Mouse (Mus musculus) hindbrain, embryonic 11.5 days (tissue): ENCODE measurements at regions not wholly inside any gene's neighbourhood (a gene's known extent, or its start where the extent isn't known, plus 50 kb on each side); places are given as distances from the start of the nearest gene placed in this dataset.

Experiments used
- ATAC-seq: fragments of 200-750 bp; cut with Nextera tagmentation; 2 replicates; pipeline ENCODE4 v1.8.0; 2017; ENCODE audit warnings: mild to moderate bottlenecking, moderate TSS enrichment, moderate library complexity; ENCODE audit not compliant: low FRiP score
- DNase-seq: peaks from one replicate; pipeline ENCODE4 v3.0.0-alpha.2; 2015; ENCODE audit warnings: low spot score
- H3K27ac ChIP-seq: fragments of 300-500 bp; sonication (generic); 2 replicates; pipeline ENCODE4 v1.5.1; 2014; ENCODE audit warnings: mild to moderate bottlenecking, low read depth, low read length
- H3K27me3 ChIP-seq: fragments of 300-500 bp; sonication (generic); 2 replicates; pipeline ENCODE4 v1.6.1; 2014; ENCODE audit warnings: mild to moderate bottlenecking, low read length, moderate library complexity, mixed read lengths; ENCODE audit not compliant: control insufficient read depth, insufficient read depth
- H3K36me3 ChIP-seq: fragments of 300-500 bp; sonication (generic); 2 replicates; pipeline ENCODE4 v1.6.1; 2014; ENCODE audit warnings: mild to moderate bottlenecking, low read length, moderate library complexity, mixed read lengths; ENCODE audit not compliant: control insufficient read depth, insufficient read depth
- H3K4me1 ChIP-seq: fragments of 300-500 bp; sonication (generic); replicated peaks from 2 replicates; pipeline ENCODE4 v1.6.1; 2014; ENCODE audit warnings: low read length, mixed read lengths; ENCODE audit not compliant: control insufficient read depth, insufficient read depth
- H3K4me2 ChIP-seq: fragments of 300-500 bp; sonication (generic); replicated peaks from 2 replicates; pipeline ENCODE4 v1.6.1; 2014; ENCODE audit warnings: mild to moderate bottlenecking, low read depth, low read length
- H3K4me3 ChIP-seq: fragments of 300-500 bp; sonication (generic); 2 replicates; pipeline ENCODE4 v1.5.1; 2014; ENCODE audit warnings: low read depth, low read length
- H3K9ac ChIP-seq: fragments of 300-500 bp; sonication (generic); 2 replicates; pipeline ENCODE4 v1.6.1; 2014; ENCODE audit warnings: low read depth, low read length
- H3K9me3 ChIP-seq: fragments of 300-500 bp; sonication (generic); 2 replicates; pipeline ENCODE4 v1.6.1; 2016; ENCODE audit warnings: low read length; ENCODE audit not compliant: control insufficient read depth
- WGBS: fragments of 180-500 bp; shearing (Covaris S2); extraction: QIAGEN DNeasy Blood & Tissue Kit; methylation state at CpG from one replicate; pipeline ENCODE4 v1.1.7; 2014; 5-methylcytosine and 5-hydroxymethylcytosine counted together

DNA sequence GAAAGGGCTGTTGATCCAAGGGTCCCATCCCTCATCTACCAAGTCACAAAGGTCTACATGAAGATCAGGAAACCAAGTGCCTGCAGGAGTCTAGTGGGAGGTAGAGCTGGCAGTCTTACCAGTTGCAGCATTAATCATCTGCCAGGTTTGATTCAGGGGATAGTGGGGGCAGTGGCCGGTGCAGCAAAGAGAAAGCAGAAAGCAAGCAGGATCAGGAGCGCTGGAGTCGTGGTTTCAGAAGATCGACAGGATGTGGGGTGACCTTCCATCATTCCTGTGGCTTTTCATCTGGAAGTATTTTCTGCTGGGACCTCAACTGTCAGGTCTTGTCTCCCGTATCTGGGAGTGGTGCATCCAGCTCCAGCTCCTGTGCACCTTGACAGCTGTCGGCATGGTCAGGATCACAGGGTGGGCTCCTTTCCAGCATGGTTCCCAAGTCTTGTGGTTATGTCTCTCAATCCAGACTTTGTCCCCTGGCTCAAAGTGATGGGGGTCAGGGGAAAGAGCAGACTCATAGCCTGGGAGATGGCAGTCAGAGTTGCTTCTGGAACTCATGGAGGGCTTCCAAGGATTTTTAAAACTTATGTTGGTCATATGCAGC lies 51.2 kb upstream of the Fzd7 start:
- WGBS, result 90% methylated on average over 6 of the region's 6 CpGs
- H3K4me3 ChIP-seq, result no peak overlapping the region
- H3K9ac ChIP-seq, result no peak overlapping the region
- no peak overlapping the region for H3K4me2 ChIP-seq
- no peak for DNase-seq
- H3K27ac ChIP-seq, result no peak overlapping the region
- H3K36me3 ChIP-seq, result no peaks in the 10 kb centered on the region
- H3K27me3 ChIP-seq, result no peaks in the 10 kb centered on the region
- H3K9me3 ChIP-seq, result no peaks in the 10 kb centered on the region
- H3K4me1 ChIP-seq, result no peaks in the 10 kb centered on the region
- no peak for ATAC-seq
